Mouse (Mus musculus): ENCODE measurements around the gene Prlhr.

GRCm38 (mm10) chr19:60468846-60469245, 742 bp upstream of the Prlhr start:
- TF ChIP-seq GATA1 (IDR thresholded peaks at IDR 0.05; ENCODE audit: borderline replicate concordance, low read length) (no peak), FLI1 (IDR thresholded peaks at IDR 0.05; ENCODE audit: low read length) (no peak)
